Mouse (Mus musculus) gastrocnemius, adult 18-20 months (tissue): ENCODE measurements around the gene Zfyve19. TPM values are rescaled to one million over a fixed set of nuclear protein-coding genes. Genes with fewer than 3 reads are reported as not detected.

ENCODE experiments used
- DNase-seq: peaks from one replicate; pipeline ENCODE4 v3.0.0; 2021; ENCODE audit warnings: low spot score
- total RNA-seq, 2 experiments: library from RNA; stranded (reverse); gene quantifications; 2 replicates each; pipeline ENCODE4 v1.2.3; 2021

Gene Zfyve19
- total RNA-seq, 2 experiments from 2014 or later, result 13.8 to 14.4 TPM

DNA sequence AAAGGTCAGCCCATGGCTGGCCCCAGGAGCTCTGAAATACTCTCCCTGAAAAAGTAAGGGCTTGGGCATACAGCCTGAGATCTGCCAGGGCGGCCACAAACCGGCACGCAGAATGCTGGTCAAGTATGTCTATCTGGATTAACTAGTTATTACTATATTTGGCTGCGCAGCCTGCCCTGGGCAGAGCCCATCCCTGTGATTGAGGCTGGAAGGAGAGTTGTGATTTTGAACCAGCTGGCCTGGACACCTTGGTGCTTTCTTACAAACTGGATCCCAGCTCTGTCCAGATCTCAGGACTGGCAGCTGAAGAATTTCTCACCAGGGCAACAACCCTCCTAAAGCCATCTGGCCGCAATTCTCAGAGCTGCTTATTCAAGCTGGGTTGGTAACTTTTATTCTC lies 14.3 kb upstream of the Zfyve19 start:
- peak; percentile 68 for DNase-seq

DNA sequence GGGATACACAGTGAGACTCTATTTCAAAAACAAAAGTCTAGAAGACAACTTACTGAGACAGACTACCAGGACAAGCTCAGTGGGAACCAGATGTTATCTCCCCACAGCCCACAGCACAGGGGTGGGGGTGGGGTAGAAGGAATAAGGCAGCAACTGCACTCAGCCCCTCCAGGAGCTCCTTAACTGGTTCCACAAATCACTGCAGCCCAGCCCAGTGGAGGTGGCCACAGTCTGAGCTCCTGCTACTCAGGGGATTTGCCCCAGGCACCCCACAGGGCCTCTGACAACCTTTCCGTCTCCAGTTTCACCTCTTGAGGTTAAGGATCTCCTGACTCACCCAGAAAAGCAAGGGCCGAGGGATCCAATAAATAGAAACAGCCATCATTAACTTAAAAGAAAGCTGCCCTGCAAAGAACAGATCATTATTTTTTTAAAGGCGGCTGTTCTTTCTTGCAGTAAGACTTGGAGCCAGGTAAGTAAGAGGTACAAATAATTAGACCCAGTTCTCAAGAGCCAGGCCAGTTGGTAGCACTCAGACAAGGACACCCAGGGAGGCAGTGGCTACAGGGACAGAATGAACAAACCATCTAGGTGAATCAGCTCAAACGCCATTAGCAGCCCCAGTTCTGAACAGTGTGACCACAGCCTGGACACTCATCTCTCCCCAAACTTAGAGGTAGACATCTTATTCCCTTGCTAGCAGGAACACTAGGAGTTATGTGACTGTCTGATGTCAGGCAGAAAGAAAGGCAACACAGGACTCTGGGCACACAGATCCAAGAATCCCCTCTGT lies 11.9 kb upstream of the Zfyve19 start:
- DNase-seq, result no peak

DNA sequence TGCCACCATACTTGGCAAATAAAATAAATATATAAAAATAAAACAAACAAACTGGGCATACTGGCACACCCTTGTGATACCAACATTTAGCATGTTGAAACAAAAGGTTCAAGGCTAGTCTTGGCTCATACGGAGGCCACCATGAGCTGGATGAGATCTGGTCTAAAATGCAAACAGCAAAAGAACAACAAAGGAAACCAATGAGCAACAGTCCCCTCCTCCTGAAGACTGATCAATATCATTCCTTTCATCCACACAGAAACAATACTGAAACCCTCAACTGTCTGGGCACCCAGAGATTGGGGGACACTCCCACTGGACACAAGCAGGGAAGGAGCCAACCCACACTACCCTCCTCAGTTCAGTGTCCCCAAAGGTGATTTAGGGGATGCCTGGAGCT lies 10.9 kb upstream of the Zfyve19 start:
- DNase-seq, result no peak

DNA sequence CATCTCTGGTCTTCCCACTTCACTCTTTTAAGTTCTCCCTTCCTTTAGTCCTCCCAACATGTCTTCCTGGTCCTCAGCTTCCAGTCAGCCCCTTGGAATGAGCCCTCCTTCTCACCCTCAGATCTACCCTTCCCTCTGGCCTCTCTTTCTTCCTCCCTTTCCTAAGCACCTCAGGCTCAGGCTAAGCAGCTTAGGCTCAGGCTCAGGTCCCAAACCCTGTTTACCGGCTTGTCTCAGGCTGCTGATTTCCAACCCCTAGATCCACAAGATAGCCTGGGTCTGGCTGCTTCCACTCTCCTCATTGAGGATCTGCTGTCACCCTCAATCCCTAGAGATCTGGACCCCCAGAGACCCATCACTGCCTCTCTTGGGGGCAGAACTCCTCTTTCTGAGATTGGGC lies 10.4 kb upstream of the Zfyve19 start:
- no peak for DNase-seq

DNA sequence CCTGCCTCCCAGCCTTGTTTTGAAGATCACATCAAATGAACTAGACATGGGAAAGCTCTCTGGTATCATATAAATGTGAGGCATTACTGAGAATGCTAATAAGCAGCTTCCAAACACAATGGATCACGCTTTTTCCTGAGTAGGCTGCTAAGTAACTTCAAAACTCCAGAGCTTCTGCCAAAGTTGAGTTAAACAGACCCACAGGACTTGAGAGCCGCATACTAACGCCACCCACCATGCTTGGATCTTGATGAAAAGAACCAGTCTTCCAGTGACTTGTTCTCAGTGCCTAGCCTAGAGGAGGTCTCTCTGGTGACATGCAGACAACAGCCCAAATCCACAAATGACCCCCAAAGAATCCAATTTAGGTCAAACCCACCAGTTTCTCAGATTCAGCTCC lies 9.5 kb upstream of the Zfyve19 start:
- no peak for DNase-seq

DNA sequence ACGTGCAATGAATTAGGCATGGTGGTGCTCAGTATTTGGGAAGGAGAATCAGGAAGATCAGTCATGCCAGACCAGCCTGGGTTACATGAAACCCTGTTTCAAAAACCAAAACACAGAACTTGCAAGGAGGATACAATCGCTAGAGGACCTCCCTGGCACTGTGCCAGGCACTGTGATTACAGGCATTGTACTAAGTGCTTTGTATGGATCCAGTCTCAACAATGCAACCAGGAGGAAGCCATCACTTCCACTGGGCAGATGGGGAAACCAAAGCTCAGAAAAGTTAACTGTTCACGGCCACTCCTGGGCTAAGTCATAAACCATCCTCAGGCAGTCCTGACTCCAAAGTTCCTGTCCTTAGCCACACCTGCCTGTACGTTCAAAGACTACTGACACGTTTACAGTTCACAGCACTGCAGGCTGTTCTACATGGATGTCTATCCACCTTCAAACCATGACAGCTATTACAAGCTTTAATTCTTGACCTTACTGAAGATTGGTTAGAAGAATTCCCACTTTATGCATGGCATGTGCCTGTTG lies 5.4 kb upstream of the Zfyve19 start:
- no peak for DNase-seq

DNA sequence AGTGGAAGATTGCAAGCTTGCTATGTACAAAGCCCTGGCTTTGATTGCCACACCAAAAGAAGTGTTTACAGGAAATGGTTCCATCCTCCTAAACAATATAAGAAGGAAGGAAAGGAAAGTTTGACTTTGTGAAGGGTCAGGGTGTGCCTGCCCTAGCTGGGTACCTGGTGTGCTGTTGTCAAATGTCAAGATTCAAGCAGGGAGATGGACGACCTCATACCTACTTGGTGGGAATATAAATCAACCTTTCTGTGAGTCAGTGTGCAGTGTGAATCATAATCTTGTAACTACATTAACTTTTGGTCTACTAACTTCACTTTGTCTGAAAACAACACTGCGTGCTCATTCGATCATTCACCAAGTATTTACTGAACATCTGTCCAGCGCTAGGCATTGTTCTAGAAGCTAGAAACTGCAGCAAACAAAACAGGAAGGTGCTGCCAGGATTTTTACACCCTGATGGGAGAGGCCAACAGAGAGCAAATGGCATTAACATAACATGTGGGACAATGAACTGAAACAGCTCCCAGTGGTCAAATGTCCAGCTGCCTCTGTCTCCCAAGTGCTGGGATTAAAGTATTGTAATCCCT lies 4.5 kb upstream of the Zfyve19 start:
- no peak for DNase-seq

DNA sequence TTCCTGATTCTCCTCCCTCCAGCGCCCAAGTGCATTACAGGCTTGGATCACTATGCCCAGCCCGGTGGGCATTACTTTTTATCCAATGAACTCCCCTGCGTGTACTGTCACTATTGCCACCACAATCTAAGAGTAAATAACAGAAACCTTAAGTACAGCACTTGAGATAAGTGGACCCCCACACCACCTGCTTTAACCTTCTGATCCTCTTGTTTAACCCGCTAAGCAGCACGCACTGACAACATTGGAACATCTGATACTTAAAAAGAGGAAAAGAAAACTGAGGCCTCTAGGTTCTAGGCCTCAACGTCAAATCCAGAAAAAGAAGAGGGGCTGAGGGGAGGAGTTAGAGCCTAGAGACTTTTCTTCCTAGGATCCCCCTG lies 465 bp upstream of the Zfyve19 start:
- DNase-seq, result no peak

DNA sequence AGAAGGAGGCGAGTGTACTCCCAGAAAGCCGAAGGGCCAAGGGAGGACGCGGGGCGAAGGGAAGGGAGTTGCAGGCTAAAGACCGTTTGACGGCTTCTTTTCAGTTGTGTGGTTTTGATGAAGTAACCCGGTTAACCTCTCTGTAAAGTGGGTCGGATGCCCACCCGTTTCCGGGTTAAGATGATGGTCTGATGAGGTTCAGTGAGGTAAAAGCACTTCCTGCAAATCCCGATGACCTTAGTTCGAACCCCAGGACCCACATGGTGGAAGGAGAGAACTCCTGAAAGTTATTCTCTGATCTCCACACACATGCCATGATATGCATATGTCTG lies 725 bp downstream of the Zfyve19 start:
- DNase-seq, result no peak

DNA sequence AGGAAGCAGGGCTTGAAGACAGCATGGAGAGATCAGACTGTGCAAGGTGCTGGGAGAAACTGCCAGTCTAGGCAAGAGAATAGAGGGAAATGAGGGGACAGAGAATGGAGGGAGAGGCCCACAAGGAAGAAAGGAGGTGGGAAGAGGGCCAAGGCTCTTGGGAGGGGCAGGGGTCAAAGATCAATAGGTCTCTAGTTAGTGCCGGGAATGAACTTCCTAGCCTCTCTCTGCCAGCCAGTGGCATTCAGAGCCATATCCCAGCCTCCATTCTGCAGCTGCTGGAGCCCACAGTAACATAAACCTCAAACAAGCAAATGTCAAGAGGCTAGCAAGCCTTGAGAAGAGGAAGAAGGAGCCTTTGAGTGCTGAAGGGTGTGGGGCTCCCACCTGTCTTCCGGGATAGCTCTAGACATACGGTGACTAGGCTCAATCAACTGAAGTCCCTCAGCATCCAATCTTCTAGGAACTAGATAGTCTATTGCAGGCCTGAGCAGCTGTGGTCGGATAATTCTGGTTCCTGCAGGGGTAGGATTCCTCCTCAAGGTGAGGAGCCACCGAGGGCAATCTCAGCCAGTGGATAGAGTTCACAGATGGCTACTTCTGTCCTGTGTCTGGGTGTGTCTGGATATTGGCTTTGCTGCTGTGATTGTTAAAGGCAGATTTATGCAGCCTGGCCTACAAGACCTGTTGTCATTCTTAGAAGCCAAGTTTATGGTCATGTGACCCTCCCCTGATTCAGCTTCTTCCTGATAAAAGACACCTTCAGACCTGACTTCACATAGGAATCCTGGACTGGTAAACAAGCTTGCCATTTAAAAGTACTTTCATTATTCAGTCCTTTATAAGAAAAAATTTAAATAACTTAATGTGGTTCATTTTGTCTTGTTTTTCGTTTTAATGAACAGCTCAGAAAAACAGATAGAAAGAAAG lies 21.6 kb downstream of the Zfyve19 start, which contains the start of gene Ppp1r14d:
Gene Ppp1r14d (minus strand): TSS at position 132 of the 930 bp plus-strand sequence.
- no peak for DNase-seq

DNA sequence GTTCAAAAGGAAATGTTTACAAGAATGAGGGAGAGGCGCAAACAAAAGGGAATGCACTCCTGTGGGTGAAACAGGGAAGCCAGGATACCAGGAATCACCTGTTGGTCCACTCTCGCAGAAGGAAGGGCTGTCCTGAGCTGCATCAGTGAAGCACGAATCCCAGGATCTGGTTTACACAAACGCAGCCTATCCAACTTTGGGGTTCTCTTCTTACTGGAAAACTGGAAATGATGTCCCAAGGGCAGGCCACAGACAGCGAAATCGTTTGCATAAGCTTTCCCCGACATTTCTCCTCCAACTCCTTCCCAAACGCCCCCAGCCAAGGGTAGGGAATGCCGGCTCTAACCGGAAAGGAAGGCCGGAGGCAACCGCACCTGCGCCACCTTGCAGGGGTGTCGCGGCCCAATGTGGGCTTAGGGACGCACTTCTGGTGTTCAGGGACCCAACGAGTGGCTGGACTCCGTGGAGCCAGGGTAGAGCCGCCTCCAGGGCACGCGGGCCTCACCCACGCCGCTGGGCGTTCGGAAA lies 28.3 kb downstream of the Zfyve19 start:
- no peak for DNase-seq

DNA sequence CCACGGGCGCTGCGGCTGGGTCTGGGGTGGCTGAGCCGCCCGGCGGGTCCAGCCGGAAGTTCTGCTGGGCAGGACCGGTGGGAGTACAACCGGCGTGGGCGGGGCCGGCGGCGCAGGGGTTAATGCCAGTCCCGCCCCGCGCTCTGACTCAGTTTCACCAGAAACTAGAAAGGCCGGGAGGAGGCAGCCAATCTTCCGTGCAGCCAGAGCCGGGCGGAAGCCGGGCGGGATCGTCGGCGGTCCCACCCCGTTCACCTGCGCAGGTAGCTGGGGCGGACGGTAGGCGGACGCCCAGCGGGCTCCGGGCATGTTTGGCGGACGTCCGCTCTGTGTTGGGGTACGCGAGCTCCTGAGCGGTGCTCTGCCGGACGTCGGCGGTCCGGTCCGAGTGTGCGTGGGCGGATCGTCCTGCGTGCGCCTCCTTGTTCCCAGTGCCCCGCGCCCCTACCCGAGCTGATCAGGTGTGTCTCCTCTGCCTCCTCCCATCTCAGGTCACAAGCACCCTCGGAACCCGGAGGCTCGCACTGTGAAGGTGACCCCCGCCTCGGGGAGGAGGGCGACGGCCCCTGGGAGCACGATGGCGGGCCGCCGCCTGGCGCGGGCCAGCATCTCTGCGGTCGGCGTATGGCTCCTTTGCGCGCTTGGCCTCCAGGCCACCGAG lies 28.9 kb downstream of the Zfyve19 start, which contains the start of gene Spint1:
Gene Spint1 (plus strand): TSS at position 153 of the 661 bp plus-strand sequence.
- DNase-seq, result no peak

DNA sequence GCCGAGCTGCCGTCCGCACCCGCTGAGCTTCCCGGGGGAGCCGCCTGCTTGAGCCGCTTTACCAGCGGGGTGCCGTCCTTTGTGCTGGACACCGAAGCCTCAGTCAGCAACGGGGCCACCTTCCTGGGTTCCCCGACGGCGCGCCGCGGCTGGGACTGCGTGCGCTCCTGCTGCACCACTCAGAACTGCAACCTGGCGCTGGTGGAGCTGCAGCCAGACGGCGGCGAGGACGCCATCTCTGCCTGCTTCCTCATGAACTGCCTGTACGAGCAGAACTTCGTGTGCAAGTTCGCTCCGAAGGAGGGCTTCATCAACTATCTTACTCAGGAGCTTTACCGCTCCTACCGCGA lies 29.4 kb downstream of the Zfyve19 start:
- no peak for DNase-seq

DNA sequence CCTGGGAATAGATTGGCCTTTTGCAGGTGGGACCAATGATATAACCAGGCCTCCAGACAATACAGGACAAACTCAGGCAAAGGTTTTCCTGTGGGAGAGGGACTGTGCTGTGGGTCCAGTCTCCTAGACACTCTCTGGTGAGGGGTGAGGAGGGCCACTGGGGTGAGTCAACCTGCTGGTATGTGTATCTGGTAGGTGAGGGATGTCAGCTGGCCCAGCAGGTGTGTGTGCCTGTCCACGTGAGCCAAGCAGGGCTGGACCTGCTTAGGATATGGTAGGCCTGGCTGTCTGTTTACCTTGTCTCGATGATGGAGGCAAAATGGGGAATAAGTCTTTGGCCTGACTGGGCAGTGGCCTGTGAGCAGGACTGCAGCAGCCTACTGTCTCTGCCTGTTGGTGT lies 30.3 kb downstream of the Zfyve19 start:
- DNase-seq, result no peak

DNA sequence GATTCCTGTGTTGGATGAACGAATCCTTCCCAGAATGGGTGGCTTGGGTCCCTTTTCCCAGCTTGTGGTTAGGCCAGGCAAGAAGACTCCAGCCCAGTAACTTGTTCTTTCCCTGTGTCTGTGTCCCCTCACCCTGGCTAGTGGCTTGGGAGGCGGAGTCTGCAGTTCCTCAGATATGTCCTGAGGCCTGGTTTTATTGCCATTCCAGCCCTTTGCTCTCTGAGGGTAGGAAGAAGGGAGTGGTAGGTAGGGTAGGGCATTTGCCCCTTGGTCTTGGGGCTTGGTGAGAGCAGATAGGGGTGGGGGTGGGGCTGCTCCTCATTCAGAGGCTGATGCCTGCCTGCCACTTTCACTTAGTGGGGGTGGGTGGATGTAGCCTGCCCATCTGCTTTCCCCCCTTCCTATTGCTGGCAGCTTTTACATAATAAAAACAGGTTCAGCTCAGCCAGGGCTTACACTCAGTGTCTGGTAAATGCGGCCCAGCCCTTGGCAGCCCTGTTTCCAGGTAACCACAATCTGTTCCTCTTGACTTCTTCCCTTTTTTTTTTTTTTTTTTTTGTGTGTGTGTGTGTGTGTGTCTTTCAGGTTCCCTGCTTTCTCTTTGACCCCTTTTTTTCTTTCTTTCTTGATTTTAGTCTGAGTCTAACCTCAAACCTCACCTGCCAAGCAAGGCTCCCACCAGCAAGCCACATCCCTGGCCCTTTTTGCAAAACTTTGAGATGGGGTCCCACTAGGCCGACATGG lies 31.8 kb downstream of the Zfyve19 start:
- DNase-seq, result no peak

DNA sequence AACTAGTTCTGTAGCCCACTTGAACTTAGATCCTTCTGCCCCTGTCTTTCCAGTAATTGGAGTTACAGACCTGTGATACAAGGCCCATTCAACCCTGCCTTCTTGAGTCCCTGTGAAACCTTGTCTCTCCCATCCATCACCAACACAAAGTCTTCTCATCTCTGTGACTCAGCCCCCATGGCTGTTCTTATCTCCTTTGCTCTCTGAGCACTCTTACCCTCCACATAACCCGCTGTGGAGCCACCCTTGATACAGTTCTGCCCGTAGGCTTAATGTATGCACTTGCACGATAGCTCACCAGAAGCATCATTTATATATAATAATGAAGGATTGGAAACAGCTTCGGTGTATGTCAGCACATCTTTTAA lies 32.4 kb downstream of the Zfyve19 start:
- no peak for DNase-seq

DNA sequence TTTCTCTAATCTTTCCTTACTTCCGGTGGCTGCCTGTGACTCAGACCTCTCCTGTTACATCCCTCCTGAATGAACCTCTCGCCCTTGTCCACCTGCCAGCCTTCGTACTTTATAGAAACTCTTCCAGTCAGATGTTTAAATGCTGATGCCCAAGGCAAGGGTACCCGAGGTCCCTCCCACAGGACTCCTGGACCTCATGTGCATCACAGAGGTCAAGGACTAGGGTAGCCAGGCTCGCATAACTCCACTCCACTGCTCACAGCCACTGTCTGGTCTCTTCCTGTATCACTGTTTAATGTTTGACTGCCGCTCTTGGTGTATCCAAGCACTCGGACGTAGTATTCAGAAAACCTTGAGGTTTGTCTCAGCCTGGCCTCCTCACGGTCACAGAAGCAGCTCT lies 34.1 kb downstream of the Zfyve19 start:
- no peak for DNase-seq

DNA sequence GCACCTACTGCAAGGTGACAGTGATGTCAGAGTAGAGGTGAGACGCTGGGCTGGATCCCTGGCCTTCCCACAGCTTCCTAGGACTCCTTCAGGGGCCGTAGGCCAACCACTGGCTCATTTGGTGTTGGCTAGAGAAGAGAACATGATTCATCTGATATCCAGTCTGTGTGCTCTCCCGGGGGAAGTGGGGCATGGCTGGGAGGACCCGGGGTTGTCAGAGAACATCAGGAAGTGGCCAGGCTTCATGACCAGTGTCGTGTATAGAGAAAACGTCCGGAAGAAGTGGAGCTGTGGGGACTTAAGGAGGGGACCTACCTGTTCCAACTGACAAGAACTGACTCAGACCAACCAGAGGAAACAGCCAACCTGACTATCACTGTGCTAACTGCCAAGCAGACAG lies 36.8 kb downstream of the Zfyve19 start:
- no peak for DNase-seq

DNA sequence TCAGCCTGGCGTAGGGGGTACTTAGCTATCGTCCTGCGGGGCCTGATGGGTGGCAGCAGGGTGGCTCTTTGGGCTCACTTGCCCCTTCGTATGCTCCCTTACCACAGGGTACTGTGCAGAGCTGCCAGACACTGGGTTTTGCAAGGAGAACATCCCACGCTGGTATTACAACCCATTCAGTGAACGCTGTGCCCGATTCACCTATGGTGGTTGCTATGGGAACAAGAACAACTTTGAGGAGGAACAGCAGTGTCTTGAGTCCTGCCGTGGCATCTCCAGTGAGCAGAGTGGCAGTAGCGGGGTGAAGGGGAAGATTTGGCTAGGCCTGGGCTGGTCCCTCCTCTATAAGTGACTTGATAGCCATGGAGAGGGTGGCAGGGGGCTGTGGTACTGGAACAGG lies 39.5 kb downstream of the Zfyve19 start:
- DNase-seq, result no peak

DNA sequence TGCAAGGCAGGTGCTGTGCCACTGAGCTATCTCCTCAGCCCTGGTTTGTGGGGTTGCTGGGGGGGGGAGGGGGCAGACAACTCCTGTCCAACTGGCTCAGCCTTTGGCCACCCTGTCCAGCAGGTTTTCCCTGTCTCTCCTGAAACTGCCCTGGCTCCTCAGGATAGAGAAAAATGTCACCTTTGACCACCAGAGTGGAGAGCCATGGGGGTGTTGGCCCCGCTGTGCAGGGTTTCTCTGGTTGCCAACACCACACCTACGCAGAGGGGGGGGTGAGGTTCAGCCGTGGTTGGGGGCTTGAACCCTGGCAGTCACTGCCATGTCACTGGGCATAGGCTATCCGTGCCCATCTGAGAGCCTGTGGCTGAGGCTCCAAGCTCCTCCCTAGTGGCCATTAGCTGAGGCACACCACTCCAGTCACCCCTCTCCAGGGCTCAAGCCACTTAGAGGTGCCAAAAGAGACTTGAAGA lies 41.2 kb downstream of the Zfyve19 start:
- no peak for DNase-seq

DNA sequence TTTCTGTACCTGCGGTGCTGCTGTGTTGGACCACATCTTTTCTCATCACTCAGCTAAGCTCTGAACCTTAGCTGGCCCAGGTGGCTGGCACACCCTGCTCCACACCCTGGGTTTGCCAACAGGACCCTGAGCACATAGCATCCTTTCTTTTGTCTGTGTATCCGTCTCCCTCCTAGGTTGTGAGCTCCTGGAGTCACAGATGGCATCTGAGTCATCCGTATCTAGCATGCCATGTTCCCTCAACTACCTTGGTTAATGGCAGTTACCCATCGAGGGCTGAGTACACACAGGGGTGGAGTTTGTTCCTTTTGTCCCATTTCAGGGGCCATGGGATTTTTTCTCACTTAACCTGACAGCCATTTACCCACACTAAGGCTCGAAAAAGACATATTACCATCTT lies 42.0 kb downstream of the Zfyve19 start:
- no peak for DNase-seq
